In the genomic region with DNA sequence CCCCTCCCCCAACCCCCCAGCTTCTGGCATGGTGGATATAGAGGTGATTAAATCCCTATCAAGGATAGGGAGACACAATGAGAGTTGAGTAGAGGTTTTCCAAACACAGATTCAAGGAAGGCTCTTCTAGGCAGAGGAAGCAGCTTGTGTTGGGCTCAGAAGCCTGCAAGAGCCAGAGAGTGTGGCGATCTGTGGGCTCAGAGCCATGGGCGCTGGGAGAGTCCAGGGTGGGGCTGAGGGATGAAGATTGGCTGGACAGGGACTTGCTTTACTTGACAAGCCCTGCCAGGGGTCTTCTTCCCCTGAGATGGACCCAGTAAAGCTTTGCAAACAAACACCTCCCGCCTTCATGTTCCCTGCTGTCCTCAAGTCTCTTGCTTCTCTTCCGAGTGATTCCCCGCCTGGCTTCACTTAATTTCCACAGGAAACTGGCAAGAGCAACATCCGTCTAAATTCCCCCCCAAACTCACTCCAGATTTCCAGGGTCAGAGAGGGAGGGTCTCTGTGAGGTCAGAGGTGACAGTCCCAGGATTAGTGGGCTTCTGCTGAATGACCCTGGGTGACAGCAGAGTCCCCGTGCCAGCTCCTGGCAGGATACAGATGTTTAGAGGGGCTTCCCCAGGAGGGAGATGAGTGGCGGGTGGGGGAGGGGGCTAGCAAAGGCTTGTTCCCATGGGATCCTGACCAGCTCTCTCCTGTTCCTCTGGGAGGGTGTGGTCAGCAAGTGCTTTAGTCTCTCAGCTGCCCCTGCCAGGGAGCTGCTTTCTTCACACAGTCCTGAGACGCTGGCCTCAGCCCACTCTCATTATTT, we compare ENCODE assay signal across 9 mouse cellular contexts. TPM values are rescaled to one million over a fixed set of nuclear protein-coding genes. Genes with fewer than 3 reads are reported as not detected.
DNase-seq lines count a peak whose midpoint lies in the region; ATAC-seq and TF ChIP-seq lines count a peak whose summit lies in the region.
"Had no signal": no experiment of that assay in that cellular context is flagged by ENCODE, and none has a peak within 500 bp of the region (broad histone marks: within the 10 kb centered on the region; RNA-seq: fewer than 3 reads in every experiment).

No protein-coding gene starts in this region.

- H3K4me3 ChIP-seq in liver, embryonic 16.5 days (ENCODE audit: low read depth, low read length), result no peak overlapping the region
- no peak overlapping the region for H3K4me3 ChIP-seq in liver, embryonic 12.5 days
- no peak overlapping the region for H3K4me3 ChIP-seq in embryonic facial prominence, embryonic 13.5 days
- H3K4me3 ChIP-seq in kidney, adult 2 months (ENCODE audit: insufficient read depth, low read depth, low read length), result no peak overlapping the region
- H3K4me3 ChIP-seq: limb, embryonic 13.5 days had no signal

- peak; percentile 53 for DNase-seq in kidney, adult 2 months
- peak; percentile 60 for DNase-seq in mesoderm, embryonic 11.5 days (ENCODE audit: low read depth, low spot score)
- no peak for DNase-seq in left cerebral cortex, adult 8-10 months (ENCODE audit: low spot score in 2 of 2)
- no peak for DNase-seq in ovary, adult 18-20 months (ENCODE audit: low spot score)
- no peak for DNase-seq in thymus, postnatal 10 days (ENCODE audit: low spot score in 2 of 2)

- H3K36me3 ChIP-seq in liver, embryonic 16.5 days (ENCODE audit: control insufficient read depth, insufficient read depth), result no peaks in the 10 kb centered on the region
- H3K36me3 ChIP-seq in liver, embryonic 12.5 days, result no peaks in the 10 kb centered on the region
- no peaks in the 10 kb centered on the region for H3K36me3 ChIP-seq in embryonic facial prominence, embryonic 13.5 days
- H3K36me3 ChIP-seq in kidney, adult 2 months (ENCODE audit: control insufficient read depth, insufficient read depth, low read length), result no peaks in the 10 kb centered on the region
- H3K36me3 ChIP-seq: limb, embryonic 13.5 days had no signal

- no peaks in the 10 kb centered on the region for H3K27me3 ChIP-seq in liver, embryonic 16.5 days (ENCODE audit: control insufficient read depth, insufficient read depth, low read depth, low read length)
- 0 out of 2 replicates have a peak, but pooled peaks cover 8% of the 10 kb centered on the region for H3K27me3 ChIP-seq in liver, embryonic 12.5 days (replicated peaks)
- H3K27me3 ChIP-seq in embryonic facial prominence, embryonic 13.5 days, result peaks cover 6% of the 10 kb centered on the region; the same call in 1 of the 2 replicates
- H3K27me3 ChIP-seq in kidney, adult 2 months (replicated peaks; ENCODE audit: control insufficient read depth, insufficient read depth, low read length), result no peaks in the 10 kb centered on the region
- H3K27me3 ChIP-seq: limb, embryonic 13.5 days had no signal

- H3K9me3 ChIP-seq in liver, embryonic 16.5 days (replicated peaks; ENCODE audit: control insufficient read depth, low read length), result no peaks in the 10 kb centered on the region
- no peaks in the 10 kb centered on the region for H3K9me3 ChIP-seq in liver, embryonic 12.5 days (replicated peaks)
- H3K9me3 ChIP-seq in embryonic facial prominence, embryonic 13.5 days, result no peaks in the 10 kb centered on the region
- H3K9me3 ChIP-seq: limb, embryonic 13.5 days had no signal

- 39% methylated on average over 9 of the region's 9 CpGs for WGBS in liver, embryonic 16.5 days (ENCODE audit: insufficient replicate concordance)
- WGBS in liver, embryonic 12.5 days (ENCODE audit: insufficient replicate concordance), result 31% methylated on average over 9 of the region's 9 CpGs
- WGBS in embryonic facial prominence, embryonic 13.5 days, result 22% methylated on average over 9 of the region's 9 CpGs
- WGBS in kidney, adult 2 months, result 42% methylated on average over 9 of the region's 9 CpGs

- no peak overlapping the region for H3K9ac ChIP-seq in liver, embryonic 16.5 days (ENCODE audit: low read depth, low read length)
- H3K9ac ChIP-seq in liver, embryonic 12.5 days, result no peak overlapping the region
- H3K9ac ChIP-seq in embryonic facial prominence, embryonic 13.5 days, result 0 out of 2 replicates have a peak overlapping the region, but pooled peaks have one; percentile 27
- H3K9ac ChIP-seq: limb, embryonic 13.5 days had no signal

- TF ChIP-seq POLR2A in kidney, adult 2 months (IDR thresholded peaks at IDR 0.05; ENCODE audit: low read depth, low read length), result no peak

- 0 out of 2 replicates have a peak, but pooled peaks have one; percentile 9 for ATAC-seq in liver, embryonic 16.5 days (ENCODE audit: low read depth)
- ATAC-seq in liver, embryonic 12.5 days, result no peak
- ATAC-seq in embryonic facial prominence, embryonic 13.5 days (ENCODE audit: insufficient number of reproducible peaks, insufficient read depth, low FRiP score, low TSS enrichment, low read depth), result no peak

- no peak overlapping the region for H3K4me2 ChIP-seq in liver, embryonic 16.5 days (ENCODE audit: low read depth, low read length)
- no peak overlapping the region for H3K4me2 ChIP-seq in liver, embryonic 12.5 days
- peak overlapping the region; percentile 22; the same call in 1 of the 2 replicates for H3K4me2 ChIP-seq in embryonic facial prominence, embryonic 13.5 days
- H3K4me2 ChIP-seq: limb, embryonic 13.5 days had no signal

- no peak overlapping the region for H3K27ac ChIP-seq in liver, embryonic 16.5 days (ENCODE audit: low read length)
- H3K27ac ChIP-seq in liver, embryonic 12.5 days, result no peak overlapping the region
- no peak overlapping the region for H3K27ac ChIP-seq in embryonic facial prominence, embryonic 13.5 days
- H3K27ac ChIP-seq in kidney, adult 2 months (ENCODE audit: insufficient read depth, low read depth, low read length), result peak overlapping the region; percentile 50
- H3K27ac ChIP-seq: limb, embryonic 13.5 days had no signal

- H3K4me1 ChIP-seq in liver, embryonic 16.5 days (ENCODE audit: control insufficient read depth, low read depth, low read length), result no peaks in the 10 kb centered on the region
- H3K4me1 ChIP-seq in liver, embryonic 12.5 days, result no peaks in the 10 kb centered on the region
- H3K4me1 ChIP-seq in embryonic facial prominence, embryonic 13.5 days, result peaks cover 36% of the 10 kb centered on the region
- H3K4me1 ChIP-seq in kidney, adult 2 months (ENCODE audit: control insufficient read depth, insufficient read depth, low read length), result 0 out of 2 replicates have a peak, but pooled peaks cover 4% of the 10 kb centered on the region

- no peak for TF ChIP-seq CTCF in kidney, adult 2 months (conservative IDR thresholded peaks at IDR 0.05; ENCODE audit: insufficient read depth, insufficient read length, low read depth, low read length)

RNA-seq across cellular contexts. Expression of gene Galnt12, which starts 47.5 kb away (rescaled TPM):
- polyA plus RNA-seq in liver, embryonic 16.5 days (2015; fragmentation: Nextera tagmentation; extraction: Ambion mirVana), result 0.54 and 0.60 TPM in 2 replicates
- polyA plus RNA-seq in liver, embryonic 12.5 days (2016; fragmentation: Nextera tagmentation; extraction: Ambion mirVana), result 0.63 and 0.68 TPM in 2 replicates
- polyA plus RNA-seq in embryonic facial prominence, embryonic 13.5 days (2015; fragmentation: Nextera tagmentation; extraction: Ambion mirVana), result 3.2 and 3.6 TPM in 2 replicates
- polyA plus RNA-seq in kidney, adult 2 months (2012; rRNA removed), result 3.1 and 3.6 TPM in 2 replicates
- 1 to 10 TPM in 2 of 4 experiments, under 1 TPM in 2; 0.78 to 1.5 (median 1.0) TPM for total RNA-seq in left cerebral cortex, adult 8-10 months (2022)

Comparison
In these comparisons a context has a peak if more than half of its experiments do, and no peak if none do; other contexts are left out.
1. DNase-seq: peak in kidney, adult 2 months (single experiment) and mesoderm, embryonic 11.5 days (single experiment); none in left cerebral cortex, adult 8-10 months (0 of 2), ovary, adult 18-20 months (single experiment) and thymus, postnatal 10 days (0 of 2).